Comparison of ENCODE assay signal across 15 mouse cellular contexts in genomic region chr16:37731431-37731830, GRCm38 (mm10). TPM values are rescaled to one million over a fixed set of nuclear protein-coding genes. Genes with fewer than 3 reads are reported as not detected.
DNase-seq lines count a peak whose midpoint lies in the region; ATAC-seq and TF ChIP-seq lines count a peak whose summit lies in the region.
"Had no signal": no experiment of that assay in that cellular context is flagged by ENCODE, and none has a peak within 500 bp of the region (broad histone marks: within the 10 kb centered on the region; RNA-seq: fewer than 3 reads in every experiment).

No protein-coding gene starts in this region.

- 58% methylated on average over 4 of the region's 4 CpGs for WGBS in forebrain, embryonic 12.5 days
- 74% methylated on average over 4 of the region's 4 CpGs for WGBS in forebrain, embryonic 11.5 days
- WGBS in lung, embryonic 15.5 days = 31% methylated on average over 4 of the region's 4 CpGs
- WGBS in lung, adult 2 months = 37% methylated on average over 4 of the region's 4 CpGs
- WGBS in stomach, embryonic 15.5 days = 33% methylated on average over 4 of the region's 4 CpGs

- ATAC-seq in forebrain, embryonic 12.5 days (ENCODE audit: low FRiP score) = no peak
- ATAC-seq in forebrain, embryonic 11.5 days (replicated peaks; ENCODE audit: low FRiP score) = no peak
- ATAC-seq in lung, embryonic 15.5 days (ENCODE audit: borderline replicate concordance, extremely low read depth, low FRiP score, low TSS enrichment) = no peak
- peak; percentile 81 for ATAC-seq in granulocyte monocyte progenitor cell, adult 5-6 weeks (replicated peaks; ENCODE audit: poor library complexity, severe bottlenecking)
- no peak for ATAC-seq in stomach, embryonic 15.5 days (ENCODE audit: insufficient read depth, low FRiP score, low read depth)
- ATAC-seq: hindbrain, embryonic 16.5 days; midbrain, embryonic 15.5 days had no signal

- no peaks in the 10 kb centered on the region for H3K36me3 ChIP-seq in forebrain, embryonic 12.5 days (replicated peaks)
- H3K36me3 ChIP-seq in forebrain, embryonic 11.5 days (ENCODE audit: control insufficient read depth, insufficient read depth, low read length) = no peaks in the 10 kb centered on the region
- H3K36me3 ChIP-seq in lung, embryonic 15.5 days = no peaks in the 10 kb centered on the region
- H3K36me3 ChIP-seq in stomach, embryonic 15.5 days = no peaks in the 10 kb centered on the region
- H3K36me3 ChIP-seq: midbrain, embryonic 15.5 days; neural tube, embryonic 12.5 days had no signal

- no peak for DNase-seq in forebrain, embryonic 11.5 days (ENCODE audit: low spot score)
- DNase-seq in lung, adult 2 months = no peak
- DNase-seq in embryo, embryonic 11 days = no peak
- DNase-seq in kidney, adult 18-20 months = no peak
- DNase-seq: cerebellum, postnatal 10 days; left cerebral cortex, postnatal 4 days; thymus, adult 2 months had no signal

- peak overlapping the region; percentile 10; the same call in 1 of the 2 replicates for H3K27ac ChIP-seq in forebrain, embryonic 12.5 days
- no peak overlapping the region for H3K27ac ChIP-seq in forebrain, embryonic 11.5 days (ENCODE audit: low read depth, low read length)
- H3K27ac ChIP-seq in lung, embryonic 15.5 days = peak overlapping the region; percentile 63
- peak overlapping the region; percentile 75 for H3K27ac ChIP-seq in stomach, embryonic 15.5 days
- H3K27ac ChIP-seq: midbrain, embryonic 15.5 days; neural tube, embryonic 12.5 days had no signal

- no peaks in the 10 kb centered on the region for H3K9me3 ChIP-seq in forebrain, embryonic 12.5 days
- no peaks in the 10 kb centered on the region for H3K9me3 ChIP-seq in forebrain, embryonic 11.5 days (ENCODE audit: control insufficient read depth, low read length)
- no peaks in the 10 kb centered on the region for H3K9me3 ChIP-seq in lung, embryonic 15.5 days
- H3K9me3 ChIP-seq in stomach, embryonic 15.5 days = no peaks in the 10 kb centered on the region
- H3K9me3 ChIP-seq: midbrain, embryonic 15.5 days; neural tube, embryonic 12.5 days had no signal

- no peak overlapping the region for H3K4me2 ChIP-seq in forebrain, embryonic 12.5 days
- H3K4me2 ChIP-seq in forebrain, embryonic 11.5 days (ENCODE audit: low read depth, low read length, severe bottlenecking) = no peak overlapping the region
- H3K4me2 ChIP-seq in lung, embryonic 15.5 days = no peak overlapping the region
- H3K4me2 ChIP-seq in stomach, embryonic 15.5 days = no peak overlapping the region
- H3K4me2 ChIP-seq: midbrain, embryonic 15.5 days; neural tube, embryonic 12.5 days had no signal

- peaks cover 3% of the 10 kb centered on the region; the same call in 1 of the 2 replicates for H3K4me1 ChIP-seq in forebrain, embryonic 12.5 days
- H3K4me1 ChIP-seq in forebrain, embryonic 11.5 days (replicated peaks; ENCODE audit: control insufficient read depth, insufficient read depth, low read length) = no peaks in the 10 kb centered on the region
- H3K4me1 ChIP-seq in lung, embryonic 15.5 days = peaks cover 38% of the 10 kb centered on the region
- H3K4me1 ChIP-seq in lung, adult 2 months (ENCODE audit: control insufficient read depth, insufficient read depth, low read length) = no peaks in the 10 kb centered on the region; the same call in 1 of the 2 replicates
- peaks cover 5% of the 10 kb centered on the region; the same call in 1 of the 2 replicates for H3K4me1 ChIP-seq in stomach, embryonic 15.5 days
- H3K4me1 ChIP-seq: neural tube, embryonic 12.5 days had no signal

- no peak overlapping the region for H3K9ac ChIP-seq in forebrain, embryonic 12.5 days
- no peak overlapping the region for H3K9ac ChIP-seq in forebrain, embryonic 11.5 days (ENCODE audit: low read length)
- H3K9ac ChIP-seq in lung, embryonic 15.5 days = no peak overlapping the region
- no peak overlapping the region for H3K9ac ChIP-seq in stomach, embryonic 15.5 days
- H3K9ac ChIP-seq: midbrain, embryonic 15.5 days; neural tube, embryonic 12.5 days had no signal

- no peak for TF ChIP-seq CTCF in lung, adult 2 months (IDR thresholded peaks at IDR 0.05; ENCODE audit: insufficient read depth, low read length)

- no peak overlapping the region for H3K4me3 ChIP-seq in forebrain, embryonic 12.5 days (replicated peaks)
- H3K4me3 ChIP-seq in forebrain, embryonic 11.5 days (ENCODE audit: low read depth, low read length) = no peak overlapping the region
- no peak overlapping the region for H3K4me3 ChIP-seq in lung, embryonic 15.5 days
- no peak overlapping the region for H3K4me3 ChIP-seq in lung, adult 2 months (replicated peaks; ENCODE audit: extremely low read depth, low read depth, low read length)
- no peak overlapping the region for H3K4me3 ChIP-seq in stomach, embryonic 15.5 days (replicated peaks)
- H3K4me3 ChIP-seq: erythroblast, embryonic 14.5 days; midbrain, embryonic 15.5 days; neural tube, embryonic 12.5 days had no signal

- H3K27me3 ChIP-seq in forebrain, embryonic 12.5 days = no peaks in the 10 kb centered on the region
- H3K27me3 ChIP-seq in forebrain, embryonic 11.5 days (ENCODE audit: control insufficient read depth, insufficient read depth, low read length) = no peaks in the 10 kb centered on the region
- no peaks in the 10 kb centered on the region for H3K27me3 ChIP-seq in lung, embryonic 15.5 days
- H3K27me3 ChIP-seq in stomach, embryonic 15.5 days (replicated peaks) = no peaks in the 10 kb centered on the region
- H3K27me3 ChIP-seq: midbrain, embryonic 15.5 days; neural tube, embryonic 12.5 days had no signal

- no peak for TF ChIP-seq POLR2A in lung, adult 2 months (IDR thresholded peaks at IDR 0.05; ENCODE audit: borderline replicate concordance, extremely low read depth, low read depth, low read length)

RNA-seq across cellular contexts. Expression of gene Fstl1, which starts 45.2 kb away (rescaled TPM):
- 146 and 173 TPM in 2 replicates for polyA plus RNA-seq in forebrain, embryonic 12.5 days (2016; fragmentation: Nextera tagmentation; extraction: Ambion mirVana)
- polyA plus RNA-seq in forebrain, embryonic 11.5 days (2014; fragmentation: Nextera tagmentation; extraction: Ambion mirVana) = 171 and 176 TPM in 2 replicates
- 520 and 550 TPM in 2 replicates for polyA plus RNA-seq in lung, embryonic 15.5 days (2015; fragmentation: Nextera tagmentation; extraction: Ambion mirVana)
- polyA plus RNA-seq in lung, adult 2 months (2012; rRNA removed) = 36.0 and 44.5 TPM in 2 replicates
- total RNA-seq in granulocyte monocyte progenitor cell, adult 5-6 weeks (2014; fragmentation: Nextera tagmentation) = 2.7 TPM in 1 of 2 replicates, not detected in the other
- 0.56 TPM in 1 of 2 replicates, not detected in the other for total RNA-seq in granulocyte monocyte progenitor cell, adult 5-6 weeks (2017)
- 327 and 347 TPM in 2 replicates for polyA plus RNA-seq in stomach, embryonic 15.5 days (2015; fragmentation: Nextera tagmentation; extraction: Ambion mirVana)
